Mouse (Mus musculus) lung, postnatal 4 days (tissue): ENCODE results near the gene Olfr109.

Experiments
- DNase-seq, 2 experiments: peaks; one replicate each; pipeline ENCODE4 v3.0.0; 2021

The Olfr109 gene

GRCm38 (mm10) chr17:37458616-37459015 is at the start of gene Olfr109:
Olfr109 (plus strand) TSS chr17:37458916.
- no peak for DNase-seq

GRCm38 (mm10) chr17:37413380-37413779 is 45.3 kb upstream of the Olfr109 start:
- DNase-seq = no peak

GRCm38 (mm10) chr17:37445180-37445579 is 13.5 kb upstream of the Olfr109 start, which contains the start of gene Olfr108:
Olfr108 (plus strand) TSS chr17:37445480.
- no peak for DNase-seq

GRCm38 (mm10) chr17:37483452-37483851 is 24.7 kb downstream of the Olfr109 start, which contains the start of gene H2-M2:
H2-M2 (minus strand) TSS chr17:37483552.
- no peak for DNase-seq

GRCm38 (mm10) chr17:37491930-37492518 is 33.3 kb downstream of the Olfr109 start, which contains the start of gene Olfr110:
Olfr110 (plus strand) TSS chr17:37492468.
- no peak for DNase-seq

GRCm38 (mm10) chr17:37507730-37508129 is 49.0 kb downstream of the Olfr109 start, which contains the start of gene Olfr111:
Olfr111 (plus strand) TSS chr17:37508030.
- no peak for DNase-seq
